Mouse (Mus musculus) kidney, embryonic 14.5 days (tissue): Measurements from ENCODE around the gene Rfc5. TPM values are rescaled to one million over a fixed set of nuclear protein-coding genes. Genes with fewer than 3 reads are reported as not detected.
A peak's percentile ranks its signal among the peaks of the same experiment; 100 is the strongest.
"Not testable (repeated sequence)": the region's sequence is repeated elsewhere in the genome, so short reads cannot be mapped to it uniquely, and the experiment has no call there.

ENCODE experiments used
- ATAC-seq: fragments of 200-750 bp; cut with Nextera tagmentation; 2 replicates; pipeline ENCODE4 v1.8.0; 2017; ENCODE audit warnings: moderate number of reproducible peaks, mild to moderate bottlenecking, moderate TSS enrichment, moderate library complexity; ENCODE audit not compliant: low FRiP score, low TSS enrichment
- H3K27ac ChIP-seq: fragments of 300-500 bp; sonication (generic); 2 replicates; pipeline ENCODE4 v1.5.1; 2014; ENCODE audit warnings: low read depth, mild to moderate bottlenecking, low read length, moderate library complexity, mixed read lengths
- H3K27me3 ChIP-seq: fragments of 300-500 bp; sonication (generic); 2 replicates; pipeline ENCODE4 v1.6.1; 2014; ENCODE audit warnings: mild to moderate bottlenecking, low read length; ENCODE audit not compliant: control insufficient read depth, insufficient read depth
- H3K36me3 ChIP-seq: fragments of 300-500 bp; sonication (generic); 2 replicates; pipeline ENCODE4 v1.6.1; 2014; ENCODE audit warnings: low read length, mixed read lengths; ENCODE audit not compliant: control insufficient read depth, insufficient read depth
- H3K4me1 ChIP-seq: fragments of 300-500 bp; sonication (generic); 2 replicates; pipeline ENCODE4 v1.6.1; 2014; ENCODE audit warnings: low read length, mixed read lengths; ENCODE audit not compliant: control insufficient read depth, insufficient read depth
- H3K4me2 ChIP-seq: fragments of 300-500 bp; sonication (generic); replicated peaks from 2 replicates; pipeline ENCODE4 v1.6.1; 2014; ENCODE audit warnings: low read depth, mild to moderate bottlenecking, low read length
- H3K4me3 ChIP-seq: fragments of 300-500 bp; sonication (generic); 2 replicates; pipeline ENCODE4 v1.5.1; 2014; ENCODE audit warnings: mild to moderate bottlenecking, low read length
- H3K9ac ChIP-seq: fragments of 300-500 bp; sonication (generic); 2 replicates; pipeline ENCODE4 v1.6.1; 2014; ENCODE audit warnings: low read depth, mild to moderate bottlenecking, low read length, moderate library complexity
- H3K9me3 ChIP-seq: fragments of 300-500 bp; sonication (generic); 2 replicates; pipeline ENCODE4 v1.6.1; 2016; ENCODE audit warnings: low read length; ENCODE audit not compliant: control insufficient read depth
- WGBS: fragments of 180-500 bp; shearing (Covaris S2); extraction: QIAGEN DNeasy Blood & Tissue Kit; methylation state at CpG from one replicate; pipeline ENCODE4 v1.1.7; 2014; 5-methylcytosine and 5-hydroxymethylcytosine counted together
- polyA plus RNA-seq: library from polyadenylated mRNA; unstranded; fragments of >200 nt; fragmentation: Nextera tagmentation; extraction: Ambion mirVana; gene quantifications from 2 replicates; pipeline ENCODE4 v1.2.1, GENCODE M21; 2014

The Rfc5 gene
- polyA plus RNA-seq, 1 experiment from 2014 or later: 111 TPM

DNA sequence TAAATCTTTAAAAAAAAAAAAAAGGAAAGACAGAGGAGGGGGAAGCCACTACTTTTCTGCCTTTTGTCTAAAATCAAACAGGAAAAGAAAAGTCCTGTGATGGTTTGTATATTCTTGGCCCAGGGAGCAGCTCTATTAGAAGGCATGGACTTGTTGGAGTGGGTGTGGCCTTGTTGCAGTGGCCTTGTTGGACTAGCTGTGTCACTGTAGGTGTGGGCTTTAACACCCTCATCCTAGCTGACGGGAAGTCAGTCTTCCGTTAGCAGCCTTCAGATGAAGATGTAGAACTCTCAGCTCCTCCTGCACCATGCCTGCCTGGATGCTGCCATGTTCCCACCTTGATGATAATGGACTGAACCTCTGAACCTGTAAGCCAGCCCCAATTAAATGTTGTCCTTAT, 15.8 kb upstream of the Rfc5 start:
- 45% methylated on average over 2 of the region's 2 CpGs for WGBS
- ATAC-seq, H3K27me3 ChIP-seq, H3K36me3 ChIP-seq, H3K4me1 ChIP-seq, H3K4me3 ChIP-seq, H3K4me2 ChIP-seq, H3K9ac ChIP-seq, H3K9me3 ChIP-seq, H3K27ac ChIP-seq: not testable (repeated sequence)

DNA sequence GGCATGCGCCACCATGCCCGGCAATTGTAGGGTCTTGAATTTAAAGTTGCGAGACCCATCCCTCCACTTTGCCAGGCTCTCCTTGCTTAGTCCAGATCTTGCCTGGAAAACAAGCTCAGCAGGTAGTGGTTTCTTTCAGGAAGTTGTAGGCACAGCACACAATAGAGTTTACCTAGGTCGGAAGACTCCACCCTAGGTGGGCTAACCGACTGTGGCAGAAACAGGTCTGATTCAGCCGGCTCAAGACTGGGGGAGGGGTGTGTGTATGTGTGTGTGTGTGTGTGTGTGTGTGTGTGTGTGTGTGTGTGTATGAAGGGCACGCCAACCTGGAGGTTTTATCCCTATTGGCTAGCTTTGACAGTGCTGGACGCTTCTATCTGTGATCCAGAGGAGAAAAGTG, 14.8 kb upstream of the Rfc5 start:
- ATAC-seq: no peak
- Histone ChIP-seq H3K9me3 (no peaks in the 10 kb centered on the region), H3K27ac (no peak overlapping the region), H3K27me3 (no peaks in the 10 kb centered on the region), H3K4me3 (no peak overlapping the region), H3K4me1 (no peaks in the 10 kb centered on the region), H3K9ac (no peak overlapping the region), H3K4me2 (no peak overlapping the region), H3K36me3 (no peaks in the 10 kb centered on the region)
- 86% methylated on average over 8 of the region's 8 CpGs for WGBS

DNA sequence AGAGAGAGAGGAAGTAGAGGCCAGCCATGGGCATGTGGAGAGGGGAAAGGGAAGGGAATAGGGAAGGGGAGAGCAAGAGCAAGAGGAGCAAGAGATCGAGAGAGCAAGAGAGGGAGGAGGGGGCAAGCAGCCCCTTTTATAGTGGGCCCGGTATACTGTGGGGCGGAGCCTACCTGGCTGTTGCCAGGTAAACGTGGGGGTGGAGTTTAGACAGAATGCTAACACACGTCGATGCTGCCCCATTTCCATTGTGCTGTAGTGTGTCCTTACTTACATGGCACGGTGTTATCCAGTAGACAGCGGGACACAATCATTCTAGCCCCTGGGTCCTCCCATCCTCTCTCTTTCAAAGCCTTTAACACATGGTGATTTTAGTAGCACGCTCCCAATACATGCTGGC, 10.4 kb upstream of the Rfc5 start:
- no peaks in the 10 kb centered on the region for H3K27me3 ChIP-seq
- H3K4me1 ChIP-seq: no peaks in the 10 kb centered on the region
- no peak overlapping the region for H3K4me3 ChIP-seq
- WGBS: 76% methylated on average over 9 of the region's 9 CpGs
- no peak overlapping the region for H3K9ac ChIP-seq
- ATAC-seq: no peak
- no peaks in the 10 kb centered on the region for H3K9me3 ChIP-seq
- H3K36me3 ChIP-seq: no peaks in the 10 kb centered on the region
- H3K4me2 ChIP-seq: no peak overlapping the region
- H3K27ac ChIP-seq: no peak overlapping the region

DNA sequence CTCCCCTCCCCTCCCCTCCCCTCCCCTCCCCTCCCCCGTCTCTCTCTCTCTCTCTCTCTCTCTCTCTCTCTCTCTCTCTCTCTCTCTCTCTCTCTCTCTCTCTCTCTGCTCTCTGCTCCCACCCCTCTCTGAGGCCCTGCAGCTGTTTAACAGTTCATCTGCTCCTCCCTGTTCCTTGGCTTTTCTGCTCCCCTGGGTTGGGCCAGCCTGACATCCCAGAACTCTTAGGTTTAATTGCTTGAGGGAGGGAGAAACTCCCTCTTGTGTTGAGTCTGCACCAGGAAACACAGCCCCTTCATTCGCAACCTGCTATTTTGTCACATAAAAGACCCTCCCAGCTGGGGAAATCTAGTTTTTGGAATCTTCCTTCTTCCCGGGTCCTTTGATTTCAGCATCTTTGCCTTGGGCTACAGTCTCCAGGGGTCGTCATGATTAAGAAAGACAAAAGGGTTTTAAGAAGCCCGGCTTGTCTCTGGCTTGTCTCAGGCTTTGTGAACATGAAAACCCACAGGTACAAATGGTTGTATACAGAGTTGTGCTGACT, 9.2 kb upstream of the Rfc5 start:
- no peak overlapping the region for H3K27ac ChIP-seq

DNA sequence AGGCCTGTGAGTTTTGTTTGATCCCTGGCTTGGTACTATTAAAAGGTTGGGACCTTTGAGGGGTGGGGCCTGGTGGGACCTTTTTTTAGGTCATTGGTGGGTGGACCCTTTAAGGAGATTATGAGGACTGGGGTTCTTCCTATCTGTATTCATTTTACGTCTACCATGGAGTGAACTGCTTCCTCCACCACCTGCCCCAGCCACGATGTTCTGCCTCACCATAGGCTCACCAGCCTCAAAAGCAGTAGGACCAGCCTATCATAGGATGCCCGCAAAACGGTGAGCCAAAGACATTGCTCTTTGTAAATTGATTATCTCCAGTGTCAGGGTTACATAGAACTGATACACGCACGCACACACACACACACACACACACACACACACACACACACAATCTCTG, 8.5 kb upstream of the Rfc5 start:
- Histone ChIP-seq H3K9me3 (0 out of 2 replicates have a peak, but pooled peaks cover 3% of the 10 kb centered on the region), H3K4me2 (no peak overlapping the region), H3K27ac (no peak overlapping the region), H3K4me3 (no peak overlapping the region), H3K4me1 (no peaks in the 10 kb centered on the region), H3K9ac (no peak overlapping the region), H3K36me3 (no peaks in the 10 kb centered on the region), H3K27me3 (no peaks in the 10 kb centered on the region)
- 78% methylated on average over 6 of the region's 6 CpGs for WGBS
- no peak for ATAC-seq

More for the DNA sequence above, 9.2 kb upstream of the Rfc5 start:
- Histone ChIP-seq H3K4me3 (no peak overlapping the region), H3K4me2 (no peak overlapping the region), H3K4me1 (no peaks in the 10 kb centered on the region), H3K36me3 (no peaks in the 10 kb centered on the region), H3K9me3 (no peaks in the 10 kb centered on the region), H3K27me3 (no peaks in the 10 kb centered on the region), H3K9ac (no peak overlapping the region)
- peak; percentile 73; the same call in 1 of the 2 replicates for ATAC-seq
- whole genome bisulfite sequencing: 27% methylated on average over 4 of the region's 5 CpGs

DNA sequence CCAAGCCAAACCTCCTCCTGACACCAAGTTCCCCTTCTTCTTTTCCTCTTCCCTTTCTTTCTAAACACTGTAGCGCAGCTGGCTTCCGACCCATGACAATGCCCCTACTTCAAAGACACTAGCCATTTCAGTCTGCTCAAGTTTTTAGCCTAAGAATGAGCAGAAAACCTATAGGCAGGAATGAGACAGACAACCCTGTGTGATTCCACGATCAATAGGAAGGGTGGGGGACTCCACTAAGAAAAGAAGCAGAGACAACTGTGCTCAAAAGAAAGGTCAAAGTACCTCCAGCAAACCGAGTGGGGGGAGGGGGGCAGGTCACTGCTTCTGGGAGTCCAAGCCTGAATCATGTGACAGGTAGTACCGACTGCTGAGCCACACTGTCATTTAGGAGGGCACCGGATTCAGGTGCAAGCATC, 7.8 kb upstream of the Rfc5 start:
- Histone ChIP-seq H3K4me2 (no peak overlapping the region), H3K4me1 (no peaks in the 10 kb centered on the region), H3K27me3 (no peaks in the 10 kb centered on the region), H3K4me3 (no peak overlapping the region), H3K27ac (no peak overlapping the region), H3K36me3 (no peaks in the 10 kb centered on the region), H3K9me3 (peaks cover 3% of the 10 kb centered on the region; the same call in 1 of the 2 replicates), H3K9ac (no peak overlapping the region)
- no peak for ATAC-seq
- 72% methylated on average over 6 of the region's 6 CpGs for WGBS

DNA sequence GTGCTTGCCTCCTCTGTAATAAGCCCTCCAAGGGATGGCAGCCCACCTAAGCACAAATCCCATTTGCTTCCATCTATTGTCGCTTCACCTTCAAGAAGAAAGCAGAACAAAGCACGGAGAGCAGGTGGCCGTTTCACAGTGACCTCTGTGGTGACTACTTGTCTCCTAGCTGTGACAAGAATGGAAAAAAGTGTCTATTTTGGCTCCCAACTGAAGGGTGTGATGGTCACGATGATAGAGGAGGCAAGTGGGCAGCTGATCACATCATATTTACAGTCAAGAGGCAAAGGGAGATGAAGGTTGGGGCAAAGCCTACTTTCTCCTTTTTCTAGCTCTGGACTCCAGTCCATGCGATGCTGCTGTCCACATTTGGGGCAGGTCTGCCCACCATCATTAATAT, 7.0 kb upstream of the Rfc5 start:
- H3K4me2 ChIP-seq: no peak overlapping the region
- ATAC-seq: no peak
- no peaks in the 10 kb centered on the region for H3K4me1 ChIP-seq
- no peak overlapping the region for H3K27ac ChIP-seq
- H3K36me3 ChIP-seq: no peaks in the 10 kb centered on the region
- H3K27me3 ChIP-seq: no peaks in the 10 kb centered on the region
- WGBS: 86% methylated on average over 5 of the region's 5 CpGs
- no peak overlapping the region for H3K9ac ChIP-seq
- peaks cover 6% of the 10 kb centered on the region; the same call in 1 of the 2 replicates for H3K9me3 ChIP-seq
- H3K4me3 ChIP-seq: no peak overlapping the region

DNA sequence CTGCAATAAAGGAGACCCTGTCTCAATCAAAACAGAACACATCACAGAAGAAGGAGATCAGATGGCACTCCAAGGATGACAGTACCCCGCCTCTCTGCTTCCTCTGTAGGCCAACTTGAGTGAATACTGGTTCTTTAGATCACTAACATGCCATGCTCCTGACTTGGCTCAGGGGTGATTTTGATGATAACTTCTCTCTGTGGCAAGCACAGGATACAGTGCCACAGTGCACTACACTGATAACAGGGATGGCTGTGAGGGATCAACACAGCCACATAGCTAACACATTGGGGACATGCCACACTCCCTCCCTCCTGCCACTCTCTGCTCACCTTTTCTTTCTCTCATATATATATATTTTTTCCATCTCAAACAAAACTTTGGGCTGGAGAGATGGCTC, 2.0 kb upstream of the Rfc5 start:
- H3K9ac ChIP-seq: no peak overlapping the region
- no peaks in the 10 kb centered on the region; the same call in 1 of the 2 replicates for H3K4me1 ChIP-seq
- no peak overlapping the region for H3K27ac ChIP-seq
- H3K9me3 ChIP-seq: peaks cover 6% of the 10 kb centered on the region; the same call in 1 of the 2 replicates
- no peak for ATAC-seq
- no peak overlapping the region for H3K4me2 ChIP-seq
- no peak overlapping the region for H3K4me3 ChIP-seq
- no peaks in the 10 kb centered on the region for H3K27me3 ChIP-seq
- 81% methylated on average over 1 of the region's 1 CpGs for WGBS
- peaks cover 8% of the 10 kb centered on the region; the same call in 1 of the 2 replicates for H3K36me3 ChIP-seq

DNA sequence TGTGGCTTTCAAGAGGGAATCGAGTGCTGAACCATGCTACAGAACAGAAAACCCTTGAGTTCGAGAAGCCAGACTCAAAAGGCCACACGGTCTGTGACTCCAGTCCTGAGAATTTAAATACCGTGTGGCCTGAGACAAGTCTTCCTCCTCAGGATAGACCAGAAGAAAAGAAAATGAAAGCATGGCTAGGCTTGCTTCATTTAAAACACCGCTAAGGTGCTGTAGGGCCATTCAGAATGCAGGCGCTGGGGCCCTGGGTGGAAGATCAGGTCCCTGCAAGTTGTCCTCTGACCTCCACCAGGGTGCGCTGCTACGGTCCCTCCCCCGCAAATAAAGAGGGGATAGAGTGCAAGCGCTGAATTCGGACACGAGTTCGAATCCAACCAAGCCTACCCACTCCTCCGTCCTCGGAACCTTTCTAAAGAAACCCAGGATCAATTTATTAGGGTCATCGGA, 523 bp downstream of the Rfc5 start:
- H3K9ac ChIP-seq: peak overlapping the region; percentile 98
- H3K27ac ChIP-seq: peak overlapping the region; percentile 47; the same call in 1 of the 2 replicates
- H3K4me2 ChIP-seq: peak overlapping the region; percentile 70
- H3K27me3 ChIP-seq: no peaks in the 10 kb centered on the region
- no peaks in the 10 kb centered on the region; the same call in 1 of the 2 replicates for H3K4me1 ChIP-seq
- H3K9me3 ChIP-seq: peaks cover 6% of the 10 kb centered on the region; the same call in 1 of the 2 replicates
- H3K4me3 ChIP-seq: peak overlapping the region; percentile 89
- peak; percentile 36; the same call in 1 of the 2 replicates for ATAC-seq
- peaks cover 34% of the 10 kb centered on the region for H3K36me3 ChIP-seq
- 10% methylated on average over 16 of the region's 16 CpGs for WGBS
